Mouse (Mus musculus) spleen, postnatal 10 days (tissue): ENCODE measurements around the gene Col10a1.
A peak's percentile ranks its signal among the peaks of the same experiment; 100 is the strongest.
"Not testable (repeated sequence)": the region's sequence is repeated elsewhere in the genome, so short reads cannot be mapped to it uniquely, and the experiment has no call there.

Experiments used
- DNase-seq, 2 experiments: peaks; one replicate each; pipeline ENCODE4 v3.0.0; 2021 to 2022; ENCODE audit warnings: low spot score in 2 of 2

Col10a1 gene

GRCm38 (mm10) chr10:34389681-34390080 lies at the start of gene Col10a1:
Gene Col10a1, plus strand, starts transcription at chr10:34389981.
- DNase-seq: no peak

GRCm38 (mm10) chr10:34341014-34341413 lies 48.8 kb upstream of the Col10a1 start:
- DNase-seq: no peak

- DNase-seq: no peak
These were observed 47.9 kb upstream of the Col10a1 start for GRCm38 (mm10) chr10:34341886-34342285.

DNA sequence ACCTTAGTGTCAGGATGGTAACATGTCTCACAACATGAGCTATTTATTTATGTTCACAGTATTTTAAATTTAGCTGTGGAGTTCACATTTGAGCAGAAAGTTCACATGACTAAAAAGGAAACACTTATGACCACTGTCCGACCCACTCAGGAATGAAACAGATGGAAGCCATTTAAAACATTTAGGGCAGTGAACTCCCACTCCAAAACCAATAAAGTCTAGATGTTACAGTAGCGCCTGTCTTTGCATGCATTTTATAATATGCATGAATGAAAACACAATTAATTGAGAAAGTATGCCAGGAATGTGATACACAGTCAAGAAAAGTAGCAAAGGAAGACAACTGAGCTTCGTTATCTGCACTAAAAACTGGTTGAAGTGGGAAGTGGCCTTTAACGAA lies 37.6 kb upstream of the Col10a1 start:
- DNase-seq: no peak

- no peak for DNase-seq
These were observed 31.5 kb upstream of the Col10a1 start for GRCm38 (mm10) chr10:34358263-34358662.

DNA sequence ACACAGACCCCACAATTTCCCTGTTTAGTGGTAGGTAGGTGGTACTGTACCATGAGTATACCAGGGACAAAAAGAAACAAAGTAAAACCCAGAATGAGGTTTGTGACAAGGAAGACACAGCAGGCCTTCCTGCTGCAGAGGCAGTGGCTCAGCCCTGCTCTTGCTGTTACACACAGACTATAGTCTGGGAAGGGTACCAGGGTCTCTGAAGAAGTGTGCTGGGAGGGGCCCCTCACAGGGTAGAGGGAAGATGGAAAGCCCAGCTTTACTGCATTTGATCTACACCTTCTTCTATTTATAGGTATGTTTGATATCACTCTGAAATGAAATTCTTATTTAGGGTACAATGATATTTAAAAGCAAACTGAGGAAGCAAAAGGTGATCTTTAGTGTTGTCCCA lies 26.0 kb upstream of the Col10a1 start:
- no peak for DNase-seq

DNA sequence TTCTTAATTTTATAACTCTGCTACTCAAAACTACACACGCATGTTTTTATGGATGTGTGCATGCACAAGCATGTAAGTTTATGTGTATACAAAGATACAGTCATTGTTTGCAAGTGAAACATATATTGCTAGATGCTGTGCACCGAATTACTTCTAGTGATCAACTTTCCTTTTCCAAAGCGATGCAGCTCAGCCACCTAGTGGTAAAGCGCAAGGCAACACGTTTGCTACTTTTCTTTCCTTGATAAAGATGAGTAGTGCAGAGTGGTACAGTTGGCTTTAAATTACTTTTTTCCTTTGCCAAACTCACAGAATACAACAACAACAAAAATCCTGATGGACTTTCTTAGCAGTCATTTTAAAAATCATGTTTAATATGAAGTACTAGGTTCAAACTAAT lies 21.6 kb upstream of the Col10a1 start:
- DNase-seq: no peak

- DNase-seq: no peak
These were observed 16.4 kb upstream of the Col10a1 start for GRCm38 (mm10) chr10:34373332-34373731.

- DNase-seq: no peak
These were observed 4.1 kb upstream of the Col10a1 start for GRCm38 (mm10) chr10:34385636-34386035.

DNA sequence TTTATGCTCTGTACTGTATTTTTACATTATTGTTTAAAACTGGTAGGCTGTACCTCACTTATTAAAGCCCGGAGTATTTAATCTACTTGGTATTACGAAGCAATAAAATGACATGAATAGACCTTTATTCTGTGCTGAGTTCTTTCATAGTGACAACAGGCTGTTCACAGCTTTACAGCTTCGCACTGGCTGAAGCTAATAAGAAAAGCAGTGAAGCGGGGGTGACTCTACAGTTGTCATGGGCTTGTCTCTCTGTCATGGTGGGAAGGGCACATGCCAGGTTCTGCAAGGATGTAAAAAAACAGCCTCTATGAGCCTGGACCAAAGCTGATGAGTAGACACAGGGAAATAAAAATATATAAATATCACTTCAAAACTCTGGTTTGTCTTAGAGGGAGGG lies 7.2 kb downstream of the Col10a1 start:
- no peak for DNase-seq

DNA sequence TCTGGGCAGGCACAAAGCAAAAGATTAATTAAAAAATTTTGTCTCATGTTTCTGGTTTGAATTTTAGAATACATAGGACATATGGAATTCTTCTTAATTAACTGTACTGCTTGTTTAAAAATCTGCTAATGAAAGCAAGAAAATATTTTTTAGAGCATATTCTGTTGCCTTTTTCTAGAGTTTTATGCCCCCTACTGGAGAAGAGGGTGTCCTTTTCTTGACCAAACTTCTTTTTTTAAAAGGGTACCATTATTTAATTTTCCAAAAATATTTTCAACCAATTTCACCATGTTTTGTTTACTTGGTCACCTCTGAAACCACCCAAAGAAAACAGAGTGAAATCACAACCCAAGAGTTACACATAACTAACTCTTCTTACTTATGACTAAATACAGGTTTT lies 9.5 kb downstream of the Col10a1 start:
- no peak for DNase-seq

GRCm38 (mm10) chr10:34418204-34418756 lies 28.5 kb downstream of the Col10a1 start, which contains the start of gene Nt5dc1:
Gene Nt5dc1, minus strand, starts transcription at chr10:34418552.
- peak; percentile 94 to 98 for DNase-seq

GRCm38 (mm10) chr10:34418794-34419193 lies 29.0 kb downstream of the Col10a1 start:
- not testable (repeated sequence) for DNase-seq

GRCm38 (mm10) chr10:34431783-34432182 lies 42.0 kb downstream of the Col10a1 start:
- DNase-seq: no peak

- not testable (repeated sequence) for DNase-seq
These were observed 44.4 kb downstream of the Col10a1 start for GRCm38 (mm10) chr10:34434191-34434590.
